Mouse (Mus musculus) embryonic fibroblast, embryonic 13.5 days (primary cell): ENCODE results near the gene Cbln3. TPM values are rescaled to one million over a fixed set of nuclear protein-coding genes. Genes with fewer than 3 reads are reported as not detected.

Source experiments
- H3K27ac ChIP-seq: 2 replicates; pipeline ENCODE4 v1.5.1; 2012; ENCODE audit warnings: low read length, control low read depth, inconsistent platforms; ENCODE audit not compliant: insufficient read depth
- H3K4me1 ChIP-seq: 2 replicates; pipeline ENCODE4 v1.6.1; 2011; ENCODE audit warnings: low read length; ENCODE audit not compliant: control insufficient read depth, insufficient read depth
- H3K4me3 ChIP-seq: 2 replicates; pipeline ENCODE4 v1.5.1; 2011; ENCODE audit warnings: mild to moderate bottlenecking, control low read depth, low read length; ENCODE audit not compliant: insufficient read depth
- CTCF ChIP-seq: IDR thresholded peaks from 2 replicates; pipeline ENCODE4 v1.5.1; 2011; ENCODE audit warnings: mild to moderate bottlenecking, control low read depth, low read length, moderate library complexity, borderline replicate concordance; ENCODE audit not compliant: insufficient read depth
- POLR2A ChIP-seq: IDR thresholded peaks from 2 replicates; pipeline ENCODE4 v1.6.1; 2011; ENCODE audit warnings: low read depth, mild to moderate bottlenecking, control low read depth, low read length, moderate library complexity
- polyA plus RNA-seq: library from polyadenylated mRNA; stranded (reverse); fragments of >200 nt; gene quantifications from 2 replicates; pipeline ENCODE4 v1.2.4, GENCODE M21; 2011; ENCODE audit warnings: low read depth; ENCODE audit not compliant: missing spikeins, insufficient read length

Cbln3 gene
- polyA plus RNA-seq, 1 experiment: 0.35 TPM

- Histone ChIP-seq H3K27ac (no peak overlapping the region), H3K4me1 (no peaks in the 10 kb centered on the region), H3K4me3 (no peak overlapping the region)
- TF ChIP-seq CTCF (no peak), POLR2A (peak; percentile 18)
These were observed 49.2 kb downstream of the Cbln3 start for GRCm38 (mm10) chr14:55834808-55835533.

GRCm38 (mm10) chr14:55833126-55833525 lies 51.1 kb downstream of the Cbln3 start:
- no peak overlapping the region for H3K27ac ChIP-seq
- no peak overlapping the region for H3K4me3 ChIP-seq
- TF ChIP-seq CTCF (no peak), POLR2A (no peak; the same call in 1 of the 2 replicates)
- no peaks in the 10 kb centered on the region for H3K4me1 ChIP-seq

GRCm38 (mm10) chr14:55830331-55830730 lies 53.9 kb downstream of the Cbln3 start:
- Histone ChIP-seq H3K4me3 (no peak overlapping the region), H3K27ac (no peak overlapping the region), H3K4me1 (no peaks in the 10 kb centered on the region)
- TF ChIP-seq CTCF (no peak), POLR2A (no peak)

DNA sequence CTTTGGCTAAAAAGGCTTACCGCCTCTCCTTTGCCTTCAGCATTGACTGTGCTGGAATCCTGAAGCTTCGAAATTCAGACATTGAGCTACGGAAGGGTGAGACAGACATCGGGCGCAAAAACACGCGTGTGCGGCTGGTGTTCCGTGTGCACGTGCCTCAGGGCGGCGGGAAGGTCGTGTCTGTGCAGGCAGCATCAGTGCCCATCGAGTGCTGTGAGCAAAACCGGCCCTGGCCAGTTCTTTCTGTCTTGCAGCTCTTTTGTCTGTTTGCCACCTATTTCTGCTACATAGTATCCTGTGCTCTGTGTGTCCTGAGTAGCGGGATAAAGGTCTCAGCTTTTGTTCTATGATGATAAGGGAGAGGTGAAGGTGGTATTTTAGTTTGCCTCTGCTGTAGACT lies 54.3 kb downstream of the Cbln3 start:
- Histone ChIP-seq H3K4me1 (no peaks in the 10 kb centered on the region), H3K4me3 (no peak overlapping the region), H3K27ac (no peak overlapping the region)
- no peak for TF ChIP-seq CTCF
- no peak for TF ChIP-seq POLR2A

Other genes starting within 250 kb of the Cbln3 start
- 131 and 143 TPM in 2 replicates for gene Ipo4, start 248.4 kb downstream of the Cbln3 start, polyA plus RNA-seq
- 13.1 and 22.2 TPM in 2 replicates for gene Gm49378, start 246.5 kb downstream of the Cbln3 start, polyA plus RNA-seq
- gene Tm9sf1, start 240.6 kb downstream of the Cbln3 start, polyA plus RNA-seq: 77.1 and 90.9 TPM in 2 replicates
- gene Tssk4, start 234.2 kb downstream of the Cbln3 start, polyA plus RNA-seq: 0.73 and 0.81 TPM in 2 replicates
- 28.9 and 30.0 TPM in 2 replicates for gene Mdp1, start 223.9 kb downstream of the Cbln3 start, polyA plus RNA-seq
- 33.6 and 34.1 TPM in 2 replicates for gene Gmpr2, start 212.5 kb downstream of the Cbln3 start, polyA plus RNA-seq
- 287 and 295 TPM in 2 replicates for gene Nedd8, start 212.3 kb downstream of the Cbln3 start, polyA plus RNA-seq
- 19.7 and 20.8 TPM in 2 replicates for gene Tinf2, start 202.6 kb downstream of the Cbln3 start, polyA plus RNA-seq
- 0.25 and 0.32 TPM in 2 replicates for gene Tgm1, start 170.5 kb downstream of the Cbln3 start, polyA plus RNA-seq
- gene Rabggta, start 162.1 kb downstream of the Cbln3 start, polyA plus RNA-seq: 11.5 and 16.3 TPM in 2 replicates
- gene Dhrs1, start 138.7 kb downstream of the Cbln3 start, polyA plus RNA-seq: 55.1 and 61.6 TPM in 2 replicates
- 36.4 and 37.5 TPM in 2 replicates for gene Nop9, start 138.7 kb downstream of the Cbln3 start, polyA plus RNA-seq
- 0.95 TPM in 1 of 2 replicates, not detected in the other for gene Cideb, start 125.9 kb downstream of the Cbln3 start, polyA plus RNA-seq
- 2.0 TPM in 2 replicates for gene Ltb4r2, start 123.0 kb downstream of the Cbln3 start, polyA plus RNA-seq
- 0.82 and 1.0 TPM in 2 replicates for gene Ltb4r1, start 118.4 kb downstream of the Cbln3 start, polyA plus RNA-seq
- gene Adcy4, start 100.3 kb downstream of the Cbln3 start, polyA plus RNA-seq: 8.7 and 18.0 TPM in 2 replicates
- gene Ripk3, start 95.5 kb downstream of the Cbln3 start, polyA plus RNA-seq: 109 and 141 TPM in 2 replicates
- 88.8 and 98.2 TPM in 2 replicates for gene Nfatc4, start 61.2 kb downstream of the Cbln3 start, polyA plus RNA-seq
- gene Nynrin, start 30.4 kb downstream of the Cbln3 start, polyA plus RNA-seq: 31.7 and 36.6 TPM in 2 replicates
- gene Khnyn, start 555 bp upstream of the Cbln3 start, polyA plus RNA-seq: 15.4 and 17.5 TPM in 2 replicates
- gene Sdr39u1, start 15.9 kb upstream of the Cbln3 start, polyA plus RNA-seq: 19.6 and 25.0 TPM in 2 replicates
- not detected in 2 replicates for gene Cma1, start 60.3 kb upstream of the Cbln3 start, polyA plus RNA-seq
- gene Cma2, start 66.6 kb upstream of the Cbln3 start, polyA plus RNA-seq: 4.3 TPM in 1 of 2 replicates, not detected in the other
- 1.2 TPM in 1 of 2 replicates, not detected in the other for gene Mcpt1, start 133.6 kb upstream of the Cbln3 start, polyA plus RNA-seq
- not detected in 2 replicates for gene Mcpt9, start 146.1 kb upstream of the Cbln3 start, polyA plus RNA-seq
- gene Mcpt2, start 157.6 kb upstream of the Cbln3 start, polyA plus RNA-seq: not detected in 2 replicates
- gene Mcpt4, start 177.9 kb upstream of the Cbln3 start, polyA plus RNA-seq: not detected in 2 replicates
- gene Mcpt8, start 200.9 kb upstream of the Cbln3 start, polyA plus RNA-seq: 16.6 and 74.8 TPM in 2 replicates
- gene Ctsg, start 218.2 kb upstream of the Cbln3 start, polyA plus RNA-seq: not detected in 2 replicates
- 3.2 and 17.2 TPM in 2 replicates for gene Gzme, start 236.2 kb upstream of the Cbln3 start, polyA plus RNA-seq
- 1.6 TPM in 1 of 2 replicates, not detected in the other for gene Gzmd, start 248.2 kb upstream of the Cbln3 start, polyA plus RNA-seq